Mouse (Mus musculus): Measurements from ENCODE around the gene AY358078. TPM values are rescaled to one million over a fixed set of nuclear protein-coding genes. Genes with fewer than 3 reads are reported as not detected.
"Not testable (repeated sequence)": the region's sequence is repeated elsewhere in the genome, so short reads cannot be mapped to it uniquely, and the experiment has no call there.

AY358078 gene
- not detected in 2 replicates for polyA plus RNA-seq (2016; fragmentation: Nextera tagmentation; extraction: Ambion mirVana)

DNA sequence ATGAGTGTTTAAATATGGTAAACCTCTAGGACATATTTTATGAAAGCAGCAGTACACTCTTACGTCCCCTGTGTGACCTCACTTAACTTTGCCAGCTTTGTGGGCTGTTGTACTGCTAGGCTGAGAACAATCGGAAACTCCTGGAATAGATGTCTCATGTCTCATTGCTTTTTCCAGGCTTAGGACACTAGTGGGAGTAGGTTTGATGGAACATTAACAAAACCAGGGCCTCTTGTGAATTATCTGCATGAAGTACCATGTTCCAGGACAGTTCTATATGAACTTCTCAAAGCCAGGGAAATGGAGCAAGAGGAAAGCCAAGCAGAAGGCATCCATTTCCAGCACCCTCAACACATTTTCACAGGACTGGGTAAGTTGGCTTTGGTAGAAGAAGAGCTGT, at the start of gene AY358078:
AY358078 (plus strand) TSS at position 301 of the 400 bp plus-strand sequence.
- Histone ChIP-seq H3K36me3 (no peaks in the 10 kb centered on the region), H3K27me3 (no peaks in the 10 kb centered on the region), H3K4me1 (no peaks in the 10 kb centered on the region), H3K4me3 (no peak within 1 kb of the TSS), H3K27ac (no peak within 1 kb of the TSS), H3K9me3 (no peaks in the 10 kb centered on the region), H3K9ac (no peak within 1 kb of the TSS), H3K4me2 (replicated peaks) (no peak within 1 kb of the TSS)
- ATAC-seq (ENCODE audit: insufficient number of reproducible peaks, insufficient read depth, low FRiP score, low TSS enrichment) = no peak
- WGBS = 92% methylated on average over 2 of the region's 2 CpGs

DNA sequence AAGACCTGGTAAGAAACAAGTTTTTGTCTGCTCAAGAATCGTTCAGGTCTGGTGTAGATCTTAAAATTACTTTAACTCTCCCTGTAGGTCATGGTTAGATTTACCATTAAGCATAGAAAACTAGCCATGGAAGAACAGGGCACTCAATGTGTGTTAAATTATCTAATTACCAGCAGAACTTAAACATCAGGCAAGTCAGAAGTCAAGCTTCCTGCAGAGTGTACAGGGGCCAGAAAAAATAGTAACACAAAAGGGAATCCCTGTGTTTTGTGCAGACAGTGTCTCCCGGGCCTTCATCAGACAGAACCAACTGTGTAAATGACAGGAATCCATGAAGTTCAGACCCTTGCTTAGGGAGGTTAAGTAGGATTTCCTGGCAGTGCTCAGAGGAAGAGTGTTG, 43.9 kb upstream of the AY358078 start:
- Histone ChIP-seq H3K27ac (no peak overlapping the region), H3K9ac (no peak overlapping the region), H3K9me3 (no peaks in the 10 kb centered on the region), H3K36me3 (no peaks in the 10 kb centered on the region), H3K4me1 (no peaks in the 10 kb centered on the region), H3K27me3 (no peaks in the 10 kb centered on the region), H3K4me2 (replicated peaks) (no peak overlapping the region), H3K4me3 (no peak overlapping the region)
- 29% methylated on average over 2 of the region's 2 CpGs for WGBS
- no peak for ATAC-seq (ENCODE audit: insufficient number of reproducible peaks, insufficient read depth, low FRiP score, low TSS enrichment)

DNA sequence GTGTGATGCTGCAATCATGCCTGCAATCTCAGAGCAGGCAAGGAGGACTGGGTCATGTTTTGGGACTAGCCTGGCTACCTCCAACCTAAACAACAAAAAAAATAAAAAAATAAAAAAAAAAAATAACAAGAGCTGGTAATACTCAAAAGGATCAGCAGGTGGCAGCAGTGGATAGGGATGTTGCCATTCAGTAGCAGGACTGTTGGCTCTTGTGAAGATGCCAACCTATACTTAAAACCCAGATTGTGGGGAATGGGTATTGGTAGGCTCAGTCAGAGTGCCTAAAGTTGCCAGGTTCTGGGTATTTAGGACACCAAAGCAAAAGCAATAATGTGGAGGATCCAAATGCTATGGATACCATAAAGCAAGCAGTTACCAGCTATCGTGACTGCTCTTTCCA, 28.5 kb upstream of the AY358078 start:
- H3K4me2 ChIP-seq (replicated peaks); H3K4me3 ChIP-seq; H3K27me3 ChIP-seq; H3K27ac ChIP-seq; H3K9me3 ChIP-seq; ATAC-seq (ENCODE audit: insufficient number of reproducible peaks, insufficient read depth, low FRiP score, low TSS enrichment); H3K4me1 ChIP-seq; H3K36me3 ChIP-seq; H3K9ac ChIP-seq: not testable (repeated sequence)
- 94% methylated on average over 1 of the region's 1 CpGs for WGBS

DNA sequence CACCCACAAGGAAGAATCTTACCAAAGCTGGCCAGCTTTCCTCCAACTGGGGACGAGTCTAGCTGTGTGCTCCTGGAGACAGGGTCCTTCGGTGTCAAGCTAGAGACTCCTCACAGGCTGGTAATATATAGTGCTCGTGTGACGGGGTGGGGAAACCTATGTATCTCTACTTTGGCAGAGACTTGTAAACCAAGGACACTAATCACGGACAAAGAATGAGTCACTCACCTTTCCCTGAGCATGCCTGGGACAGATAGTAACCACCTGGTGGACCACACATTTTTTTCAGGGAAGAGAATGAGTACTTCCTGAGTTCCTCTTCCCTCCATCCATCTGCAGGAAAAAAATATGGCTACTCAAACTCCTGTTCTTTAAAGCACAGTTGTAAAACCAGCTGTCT, 26.4 kb upstream of the AY358078 start, which contains the start of gene Ang4:
Ang4 (minus strand) TSS at position 101 of the 400 bp plus-strand sequence.
- Histone ChIP-seq H3K27me3 (no peaks in the 10 kb centered on the region), H3K4me1 (no peaks in the 10 kb centered on the region), H3K27ac (no peak within 1 kb of the TSS), H3K9me3 (no peaks in the 10 kb centered on the region), H3K4me2 (replicated peaks) (no peak within 1 kb of the TSS), H3K36me3 (no peaks in the 10 kb centered on the region), H3K9ac (no peak within 1 kb of the TSS), H3K4me3 (no peak within 1 kb of the TSS)
- WGBS = 84% methylated on average over 5 of the region's 5 CpGs
- no peak for ATAC-seq (ENCODE audit: insufficient number of reproducible peaks, insufficient read depth, low FRiP score, low TSS enrichment)

DNA sequence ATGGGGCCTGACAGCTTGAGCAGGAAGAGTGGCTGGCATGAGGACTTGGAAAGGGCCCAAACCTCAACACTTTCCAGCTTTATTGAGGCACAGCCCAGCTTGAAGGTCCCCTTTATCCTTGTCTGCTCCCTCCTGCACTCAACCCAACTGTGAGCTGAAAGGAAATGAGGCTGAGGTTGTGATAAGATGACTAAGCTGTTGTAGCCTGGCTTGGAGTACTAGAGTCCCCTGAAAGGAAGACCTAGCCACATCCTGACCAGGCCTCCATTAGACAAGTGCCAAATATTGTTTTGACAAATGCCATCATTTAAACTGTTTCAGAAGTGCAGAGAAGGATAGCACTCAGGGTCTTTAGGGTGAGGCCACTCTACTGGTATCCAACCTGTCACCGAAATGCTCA, 22.1 kb upstream of the AY358078 start:
- H3K27me3 ChIP-seq = no peaks in the 10 kb centered on the region
- no peaks in the 10 kb centered on the region for H3K36me3 ChIP-seq
- WGBS = 92% methylated on average over 1 of the region's 1 CpGs
- no peak overlapping the region for H3K9ac ChIP-seq
- H3K4me3 ChIP-seq = no peak overlapping the region
- no peaks in the 10 kb centered on the region for H3K4me1 ChIP-seq
- no peaks in the 10 kb centered on the region for H3K9me3 ChIP-seq
- H3K4me2 ChIP-seq (replicated peaks) = no peak overlapping the region
- no peak for ATAC-seq (ENCODE audit: insufficient number of reproducible peaks, insufficient read depth, low FRiP score, low TSS enrichment)
- no peak overlapping the region for H3K27ac ChIP-seq

DNA sequence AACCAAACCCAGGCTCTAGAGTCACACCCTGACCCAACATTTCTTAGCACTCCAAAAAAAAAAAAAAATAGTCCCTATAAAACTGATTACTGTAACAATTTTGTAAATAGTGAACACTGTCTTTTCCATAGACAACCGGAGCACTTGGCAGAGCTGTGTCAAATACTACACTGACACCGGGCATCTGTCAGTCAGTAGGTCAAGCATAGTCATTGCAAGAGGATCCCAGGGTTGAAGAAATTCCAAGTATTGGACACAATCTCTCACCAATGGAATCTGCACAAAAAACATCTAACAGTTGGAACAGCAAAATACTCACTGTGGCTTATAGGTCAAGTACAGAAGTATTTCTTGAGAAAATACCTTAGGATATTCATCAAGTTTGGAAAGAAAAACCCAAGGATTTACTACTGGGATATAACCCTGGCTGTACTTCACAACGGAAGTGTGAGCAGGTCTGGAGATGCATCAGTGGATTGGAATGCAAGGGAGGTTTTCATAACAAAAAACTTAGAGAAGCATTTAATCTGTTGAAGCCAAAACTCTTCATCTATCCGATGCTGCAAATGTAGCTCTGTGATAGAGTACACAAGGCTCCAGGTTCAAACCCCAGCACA, 20.9 kb upstream of the AY358078 start:
- H3K27ac ChIP-seq = no peak overlapping the region
- 78% methylated on average over 4 of the region's 4 CpGs for whole genome bisulfite sequencing
- H3K9ac ChIP-seq = no peak overlapping the region
- no peaks in the 10 kb centered on the region for H3K4me1 ChIP-seq
- ATAC-seq (ENCODE audit: insufficient number of reproducible peaks, insufficient read depth, low FRiP score, low TSS enrichment) = no peak
- H3K4me2 ChIP-seq (replicated peaks) = no peak overlapping the region
- H3K27me3 ChIP-seq = no peaks in the 10 kb centered on the region
- H3K4me3 ChIP-seq = no peak overlapping the region
- no peaks in the 10 kb centered on the region for H3K9me3 ChIP-seq
- H3K36me3 ChIP-seq = no peaks in the 10 kb centered on the region

DNA sequence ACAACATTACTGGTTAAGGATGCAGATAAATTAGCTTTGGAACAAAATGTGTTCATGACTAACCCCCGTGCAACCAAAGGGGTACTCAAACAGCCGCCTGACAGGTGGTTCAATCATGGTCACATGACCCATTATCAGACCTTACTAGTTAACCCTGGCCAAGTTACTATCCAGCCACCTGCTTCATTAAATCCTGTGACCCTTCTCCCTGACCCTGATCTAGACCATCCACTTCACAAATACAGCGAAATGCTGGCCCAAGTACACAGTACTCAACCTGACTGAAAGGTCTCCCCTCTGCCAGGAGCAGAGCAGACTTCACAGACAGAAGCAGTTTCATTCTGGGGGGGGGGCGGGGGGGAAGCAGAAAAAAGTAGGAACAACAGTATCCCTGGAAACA, 13.5 kb upstream of the AY358078 start:
- no peak for ATAC-seq (ENCODE audit: insufficient number of reproducible peaks, insufficient read depth, low FRiP score, low TSS enrichment)
- 68% methylated on average over 4 of the region's 4 CpGs for WGBS

DNA sequence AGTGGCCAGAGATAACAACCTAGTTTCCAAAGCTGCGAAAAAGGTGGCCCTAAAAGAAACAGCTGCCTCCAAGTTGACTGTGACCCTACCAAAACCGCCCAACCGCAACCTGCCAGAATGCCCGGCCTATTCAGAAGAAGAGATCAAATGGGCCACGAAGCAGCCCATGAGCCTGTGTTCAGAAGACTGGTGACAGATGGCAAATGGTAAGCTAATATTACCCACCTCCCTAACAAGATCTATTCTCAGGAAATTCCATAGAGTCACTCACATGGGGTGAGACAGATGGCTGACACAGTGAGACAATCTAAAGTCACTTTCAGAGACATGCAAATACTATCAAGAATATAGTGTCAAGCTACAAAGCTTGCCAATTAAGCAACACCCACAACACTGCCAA, 12.8 kb upstream of the AY358078 start:
- Histone ChIP-seq H3K4me2 (replicated peaks) (no peak overlapping the region), H3K9ac (no peak overlapping the region), H3K4me1 (no peaks in the 10 kb centered on the region), H3K27ac (no peak overlapping the region), H3K36me3 (no peaks in the 10 kb centered on the region), H3K9me3 (no peaks in the 10 kb centered on the region), H3K27me3 (no peaks in the 10 kb centered on the region), H3K4me3 (no peak overlapping the region)
- WGBS = 81% methylated on average over 5 of the region's 5 CpGs
- ATAC-seq (ENCODE audit: insufficient number of reproducible peaks, insufficient read depth, low FRiP score, low TSS enrichment) = no peak

More for the DNA sequence above, 13.5 kb upstream of the AY358078 start:
- Histone ChIP-seq H3K4me2 (replicated peaks) (no peak overlapping the region), H3K4me3 (no peak overlapping the region), H3K27ac (no peak overlapping the region), H3K9me3 (no peaks in the 10 kb centered on the region), H3K27me3 (no peaks in the 10 kb centered on the region), H3K4me1 (no peaks in the 10 kb centered on the region), H3K9ac (no peak overlapping the region), H3K36me3 (no peaks in the 10 kb centered on the region)

DNA sequence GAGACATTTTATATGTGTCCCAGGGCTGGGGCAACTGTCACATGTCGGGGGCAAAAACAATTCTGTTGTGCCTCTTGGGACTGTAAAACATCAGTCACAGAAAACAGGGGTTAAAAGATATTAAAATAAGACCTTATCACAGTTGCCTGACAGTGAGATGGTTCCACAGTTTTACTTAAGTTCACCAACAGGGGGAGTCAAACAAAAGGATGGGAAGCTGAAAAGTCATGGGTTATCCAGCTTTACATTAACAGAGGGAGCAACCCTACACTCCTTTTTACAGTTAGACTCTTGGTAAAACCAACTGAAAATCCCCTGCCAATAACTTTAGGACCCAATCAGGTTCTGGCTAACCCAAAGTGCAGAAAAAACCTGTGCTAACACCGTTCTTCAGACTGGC, 10.7 kb upstream of the AY358078 start:
- 80% methylated on average over 2 of the region's 2 CpGs for WGBS
- Histone ChIP-seq H3K4me2 (replicated peaks) (no peak overlapping the region), H3K27me3 (no peaks in the 10 kb centered on the region), H3K9me3 (no peaks in the 10 kb centered on the region), H3K27ac (no peak overlapping the region), H3K9ac (no peak overlapping the region), H3K36me3 (no peaks in the 10 kb centered on the region), H3K4me1 (no peaks in the 10 kb centered on the region), H3K4me3 (no peak overlapping the region)
- no peak for ATAC-seq (ENCODE audit: insufficient number of reproducible peaks, insufficient read depth, low FRiP score, low TSS enrichment)

DNA sequence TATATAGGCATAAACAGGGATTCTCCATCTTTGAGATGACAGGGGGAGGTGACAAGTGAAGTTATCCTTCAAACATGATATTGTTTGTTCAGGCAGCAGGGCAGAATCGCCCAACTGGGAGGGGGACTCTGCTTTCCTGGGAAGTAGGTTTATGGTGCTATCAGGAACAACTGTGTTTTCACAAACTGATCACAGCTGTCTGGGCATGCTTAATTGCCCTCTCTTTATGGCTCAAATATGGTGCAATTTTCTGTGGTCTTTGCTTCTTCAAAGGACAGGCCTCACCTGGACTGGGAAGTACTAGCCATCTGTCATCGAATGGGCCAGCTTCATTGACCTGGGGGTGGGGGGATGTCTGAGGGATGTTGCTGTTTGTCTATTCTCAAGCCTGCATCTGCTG, 5.7 kb upstream of the AY358078 start:
- Histone ChIP-seq H3K4me1 (no peaks in the 10 kb centered on the region), H3K36me3 (no peaks in the 10 kb centered on the region), H3K27me3 (no peaks in the 10 kb centered on the region), H3K9ac (no peak overlapping the region), H3K27ac (no peak overlapping the region), H3K9me3 (no peaks in the 10 kb centered on the region), H3K4me3 (no peak overlapping the region), H3K4me2 (replicated peaks) (no peak overlapping the region)
- no peak for ATAC-seq (ENCODE audit: insufficient number of reproducible peaks, insufficient read depth, low FRiP score, low TSS enrichment)
- 70% methylated on average over 2 of the region's 2 CpGs for WGBS

DNA sequence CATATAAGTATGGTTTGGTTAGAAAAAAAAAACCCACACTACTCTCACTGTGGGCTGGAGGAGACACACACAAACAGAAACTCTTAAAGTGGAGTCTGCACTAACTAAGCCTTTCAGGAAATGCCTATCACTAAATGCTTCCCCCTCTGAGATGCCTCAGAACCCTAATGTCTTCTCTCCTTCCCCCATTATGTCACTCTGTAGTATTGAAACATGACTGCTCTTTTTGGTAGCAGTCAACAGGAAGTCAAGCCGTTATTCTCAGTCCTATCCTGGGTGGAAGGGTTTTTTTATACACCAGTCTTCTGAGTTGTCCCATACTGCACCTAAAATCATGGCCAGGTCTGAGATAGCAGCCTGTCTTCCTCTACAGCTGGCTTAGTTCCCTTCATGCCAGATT, 26.8 kb downstream of the AY358078 start:
- no peak overlapping the region for H3K9ac ChIP-seq
- H3K36me3 ChIP-seq = no peaks in the 10 kb centered on the region
- 64% methylated on average over 1 of the region's 1 CpGs for WGBS
- H3K27ac ChIP-seq = no peak overlapping the region
- H3K9me3 ChIP-seq = no peaks in the 10 kb centered on the region
- H3K4me2 ChIP-seq (replicated peaks) = no peak overlapping the region
- no peak overlapping the region for H3K4me3 ChIP-seq
- H3K27me3 ChIP-seq = no peaks in the 10 kb centered on the region
- no peak for ATAC-seq (ENCODE audit: insufficient number of reproducible peaks, insufficient read depth, low FRiP score, low TSS enrichment)
- no peaks in the 10 kb centered on the region for H3K4me1 ChIP-seq

DNA sequence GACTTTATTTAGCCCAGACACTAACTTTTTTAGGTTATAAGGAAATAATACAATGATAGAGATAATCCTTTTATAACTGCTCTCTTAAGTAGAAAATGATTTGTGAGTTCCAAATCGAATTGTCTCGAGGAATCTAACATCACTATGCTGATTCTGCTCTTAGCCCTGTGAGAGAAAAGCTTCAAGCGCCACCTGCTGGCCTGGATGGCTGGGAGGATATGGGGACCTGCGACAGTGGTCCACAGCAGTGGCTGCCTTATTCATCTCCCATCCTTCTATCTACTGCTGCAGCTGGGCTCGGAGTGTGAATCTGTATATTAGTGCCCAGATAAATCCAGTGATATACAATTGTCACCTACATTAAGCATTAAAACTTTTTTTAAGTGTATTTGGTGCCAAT, 28.0 kb downstream of the AY358078 start:
- not testable (repeated sequence) for H3K4me2 ChIP-seq (replicated peaks); H3K36me3 ChIP-seq; H3K4me1 ChIP-seq; H3K4me3 ChIP-seq; H3K9me3 ChIP-seq; H3K27ac ChIP-seq; H3K9ac ChIP-seq; H3K27me3 ChIP-seq
- WGBS = 36% methylated on average over 5 of the region's 5 CpGs
- 0 out of 2 replicates have a peak, but pooled peaks have one; percentile 67 for ATAC-seq (ENCODE audit: insufficient number of reproducible peaks, insufficient read depth, low FRiP score, low TSS enrichment)

DNA sequence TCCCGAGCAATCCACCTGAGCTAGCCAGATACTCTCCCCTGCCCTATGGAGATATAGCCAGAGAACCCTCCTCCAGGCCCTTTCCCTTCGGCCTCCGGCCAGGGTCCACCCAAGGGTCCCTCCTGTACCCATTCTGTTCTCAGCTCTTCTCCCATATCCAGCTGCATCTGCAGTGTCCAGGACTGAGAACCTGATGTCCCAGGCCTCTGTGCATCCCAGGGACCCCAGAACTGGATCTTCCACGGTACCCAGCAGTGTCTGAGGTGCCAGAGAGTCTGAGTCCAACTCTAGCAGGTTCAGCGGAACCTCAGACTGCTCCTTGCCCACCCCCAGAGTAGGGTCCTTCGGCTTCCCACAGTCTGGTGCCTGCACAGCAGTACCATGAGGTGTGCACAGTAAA, 29.3 kb downstream of the AY358078 start:
- no peaks in the 10 kb centered on the region for H3K27me3 ChIP-seq
- ATAC-seq (ENCODE audit: insufficient number of reproducible peaks, insufficient read depth, low FRiP score, low TSS enrichment) = no peak
- no peak overlapping the region for H3K4me3 ChIP-seq
- 80% methylated on average over 6 of the region's 6 CpGs for WGBS
- no peaks in the 10 kb centered on the region for H3K36me3 ChIP-seq
- H3K4me1 ChIP-seq = no peaks in the 10 kb centered on the region
- H3K4me2 ChIP-seq (replicated peaks) = no peak overlapping the region
- H3K9me3 ChIP-seq = no peaks in the 10 kb centered on the region
- H3K27ac ChIP-seq = no peak overlapping the region
- H3K9ac ChIP-seq = no peak overlapping the region
